Mouse (Mus musculus): ENCODE measurements around the gene Olfr458. TPM values are rescaled to one million over a fixed set of nuclear protein-coding genes. Genes with fewer than 3 reads are reported as not detected.

The Olfr458 gene
- total RNA-seq, 2 experiments from 2014 or later = not detected

Other genes with a start within 250 kb of the Olfr458 start
- not detected for gene Tas2r144, start 249.9 kb downstream of the Olfr458 start, total RNA-seq (2021)
- 1 to 10 TPM; 5.1 to 7.1 TPM for gene Gstk1, start 219.3 kb downstream of the Olfr458 start, total RNA-seq (2021)
- not detected for gene Tmem139, start 203.2 kb downstream of the Olfr458 start, total RNA-seq (2021)
- 10 to 100 TPM; 29.7 to 35.5 TPM for gene Casp2, start 200.2 kb downstream of the Olfr458 start, total RNA-seq (2021)
- 1 to 10 TPM; 3.9 to 4.8 TPM for gene Clcn1, start 178.5 kb downstream of the Olfr458 start, total RNA-seq (2021)
- gene Fam131b, start 140.6 kb downstream of the Olfr458 start, total RNA-seq (2021) = 100 to 1,000 TPM; 123 to 133 TPM
- 10 to 100 TPM; 55.8 to 57.6 TPM for gene Zyx, start 115.6 kb downstream of the Olfr458 start, total RNA-seq (2021)
- gene Epha1, start 91.9 kb downstream of the Olfr458 start, total RNA-seq (2021) = under 1 TPM; 0.22 to 0.26 TPM
- gene Tas2r143, start 65.0 kb downstream of the Olfr458 start, total RNA-seq (2021) = not detected
- gene Tas2r135, start 59.8 kb downstream of the Olfr458 start, total RNA-seq (2021) = not detected
- gene Tas2r126, start 30.7 kb downstream of the Olfr458 start, total RNA-seq (2021) = not detected
- not detected for gene Olfr457, start 11.1 kb upstream of the Olfr458 start, total RNA-seq (2021)
- not detected for gene Olfr456, start 22.0 kb upstream of the Olfr458 start, total RNA-seq (2021)
- gene Olfr455, start 82.4 kb upstream of the Olfr458 start, total RNA-seq (2021) = not detected
- not detected for gene Tcaf3, start 132.5 kb upstream of the Olfr458 start, total RNA-seq (2021)
- gene Tcaf2, start 180.1 kb upstream of the Olfr458 start, total RNA-seq (2021) = 1 to 10 TPM; 1.3 to 1.6 TPM
- 100 to 1,000 TPM; 265 to 270 TPM for gene Tcaf1, start 244.9 kb upstream of the Olfr458 start, total RNA-seq (2021)

All from left cerebral cortex, postnatal 10 days (tissue).